Mouse (Mus musculus): ENCODE results near the gene Pex10. TPM values are rescaled to one million over a fixed set of nuclear protein-coding genes. Genes with fewer than 3 reads are reported as not detected.

The Pex10 gene
- total and polyA plus RNA-seq, 2 experiments from 2014 or later, result 12.2 to 15.7 TPM

GRCm38 (mm10) chr4:155050116-155050515 is 16.7 kb upstream of the Pex10 start:
- no peak overlapping the region for H3K27ac ChIP-seq (ENCODE audit: low read depth, low read length)
- H3K9me3 ChIP-seq (ENCODE audit: low read length), result no peaks in the 10 kb centered on the region
- no peak overlapping the region for H3K4me3 ChIP-seq (ENCODE audit: low read depth, low read length)
- no peak overlapping the region for H3K4me2 ChIP-seq (ENCODE audit: low read depth, low read length, poor library complexity, severe bottlenecking)
- H3K36me3 ChIP-seq (ENCODE audit: insufficient read depth, low read length), result no peaks in the 10 kb centered on the region
- 76% methylated on average over 7 of the region's 7 CpGs for WGBS
- no peak for TF ChIP-seq CTCF (IDR thresholded peaks at IDR 0.05)
- DNase-seq (ENCODE audit: low spot score) (no peak), ATAC-seq (ENCODE audit: low FRiP score) (no peak)
- H3K4me1 ChIP-seq (ENCODE audit: insufficient read depth, low read length), result no peaks in the 10 kb centered on the region
- H3K27me3 ChIP-seq (ENCODE audit: insufficient read depth, low read length), result no peaks in the 10 kb centered on the region; the same call in 1 of the 2 replicates
- no peak overlapping the region for H3K9ac ChIP-seq (replicated peaks; ENCODE audit: low read length, poor library complexity, severe bottlenecking)

- DNase-seq (ENCODE audit: low spot score), result no peak
- Histone ChIP-seq H3K9ac (replicated peaks; ENCODE audit: low read length, poor library complexity, severe bottlenecking) (no peak within 1 kb of the TSS), H3K4me3 (ENCODE audit: low read depth, low read length) (no peak within 1 kb of the TSS), H3K27ac (ENCODE audit: low read depth, low read length) (no peak within 1 kb of the TSS), H3K4me2 (ENCODE audit: low read depth, low read length, poor library complexity, severe bottlenecking) (no peak within 1 kb of the TSS), H3K4me1 (ENCODE audit: insufficient read depth, low read length) (no peaks in the 10 kb centered on the region), H3K9me3 (ENCODE audit: low read length) (no peaks in the 10 kb centered on the region), H3K27me3 (ENCODE audit: insufficient read depth, low read length) (no peaks in the 10 kb centered on the region), H3K36me3 (ENCODE audit: insufficient read depth, low read length) (no peaks in the 10 kb centered on the region)
- TF ChIP-seq CTCF (IDR thresholded peaks at IDR 0.05), result no peak
- no peak for ATAC-seq (ENCODE audit: low FRiP score)
- WGBS, result 60% methylated on average over 10 of the region's 10 CpGs
These were observed 10.1 kb upstream of the Pex10 start, which contains the start of gene Plch2 for GRCm38 (mm10) chr4:155056724-155057123. Gene Plch2 (minus strand): TSS chr4:155056784.

GRCm38 (mm10) chr4:155058325-155058724 is 8.5 kb upstream of the Pex10 start:
- no peak for TF ChIP-seq CTCF (IDR thresholded peaks at IDR 0.05)
- DNase-seq (ENCODE audit: low spot score), result no peak
- 39% methylated on average over 10 of the region's 10 CpGs for WGBS

GRCm38 (mm10) chr4:155063895-155064294 is 2.9 kb upstream of the Pex10 start:
- DNase-seq (ENCODE audit: low spot score) (no peak), ATAC-seq (ENCODE audit: low FRiP score) (no peak)
- no peak overlapping the region for H3K4me3 ChIP-seq (ENCODE audit: low read depth, low read length)
- no peak overlapping the region for H3K4me2 ChIP-seq (ENCODE audit: low read depth, low read length, poor library complexity, severe bottlenecking)
- H3K9ac ChIP-seq (replicated peaks; ENCODE audit: low read length, poor library complexity, severe bottlenecking), result no peak overlapping the region
- no peak overlapping the region for H3K27ac ChIP-seq (ENCODE audit: low read depth, low read length)
- no peaks in the 10 kb centered on the region for H3K9me3 ChIP-seq (ENCODE audit: low read length)
- 0 out of 2 replicates have a peak, but pooled peaks cover 7% of the 10 kb centered on the region for H3K36me3 ChIP-seq (ENCODE audit: insufficient read depth, low read length)
- TF ChIP-seq CTCF (IDR thresholded peaks at IDR 0.05), result no peak
- peaks cover 9% of the 10 kb centered on the region for H3K4me1 ChIP-seq (ENCODE audit: insufficient read depth, low read length)
- 57% methylated on average over 3 of the region's 3 CpGs for WGBS
- H3K27me3 ChIP-seq (ENCODE audit: insufficient read depth, low read length), result no peaks in the 10 kb centered on the region

More at GRCm38 (mm10) chr4:155058325-155058724, 8.5 kb upstream of the Pex10 start:
- H3K27me3 ChIP-seq (ENCODE audit: insufficient read depth, low read length), result no peaks in the 10 kb centered on the region
- H3K9ac ChIP-seq (replicated peaks; ENCODE audit: low read length, poor library complexity, severe bottlenecking), result no peak overlapping the region
- no peaks in the 10 kb centered on the region for H3K4me1 ChIP-seq (ENCODE audit: insufficient read depth, low read length)
- ATAC-seq (ENCODE audit: low FRiP score), result no peak
- H3K4me3 ChIP-seq (ENCODE audit: low read depth, low read length), result no peak overlapping the region
- H3K36me3 ChIP-seq (ENCODE audit: insufficient read depth, low read length), result no peaks in the 10 kb centered on the region
- H3K4me2 ChIP-seq (ENCODE audit: low read depth, low read length, poor library complexity, severe bottlenecking), result no peak overlapping the region
- no peaks in the 10 kb centered on the region for H3K9me3 ChIP-seq (ENCODE audit: low read length)
- no peak overlapping the region for H3K27ac ChIP-seq (ENCODE audit: low read depth, low read length)

GRCm38 (mm10) chr4:155064474-155064873 is 2.3 kb upstream of the Pex10 start:
- 63% methylated on average over 2 of the region's 2 CpGs for WGBS
- TF ChIP-seq CTCF (IDR thresholded peaks at IDR 0.05), result peak; percentile 42
- Histone ChIP-seq H3K36me3 (ENCODE audit: insufficient read depth, low read length) (peaks cover 10% of the 10 kb centered on the region; the same call in 1 of the 2 replicates), H3K9me3 (ENCODE audit: low read length) (no peaks in the 10 kb centered on the region), H3K9ac (replicated peaks; ENCODE audit: low read length, poor library complexity, severe bottlenecking) (no peak overlapping the region), H3K4me1 (ENCODE audit: insufficient read depth, low read length) (peaks cover 9% of the 10 kb centered on the region), H3K27me3 (ENCODE audit: insufficient read depth, low read length) (no peaks in the 10 kb centered on the region), H3K27ac (ENCODE audit: low read depth, low read length) (no peak overlapping the region), H3K4me2 (ENCODE audit: low read depth, low read length, poor library complexity, severe bottlenecking) (no peak overlapping the region), H3K4me3 (ENCODE audit: low read depth, low read length) (no peak overlapping the region)
- ATAC-seq (ENCODE audit: low FRiP score), result no peak
- DNase-seq (ENCODE audit: low spot score), result no peak

GRCm38 (mm10) chr4:155065970-155066833 is 614 bp upstream of the Pex10 start:
- peak overlapping the region; percentile 59 for H3K4me2 ChIP-seq (ENCODE audit: low read depth, low read length, poor library complexity, severe bottlenecking)
- peak overlapping the region; percentile 64 for H3K4me3 ChIP-seq (ENCODE audit: low read depth, low read length)
- WGBS, result 2% methylated on average over 15 of the region's 15 CpGs
- H3K36me3 ChIP-seq (ENCODE audit: insufficient read depth, low read length), result peaks cover 25% of the 10 kb centered on the region
- no peaks in the 10 kb centered on the region for H3K27me3 ChIP-seq (ENCODE audit: insufficient read depth, low read length)
- H3K9me3 ChIP-seq (ENCODE audit: low read length), result no peaks in the 10 kb centered on the region
- 0 out of 2 replicates have a peak overlapping the region, but pooled peaks have one; percentile 13 for H3K9ac ChIP-seq (replicated peaks; ENCODE audit: low read length, poor library complexity, severe bottlenecking)
- peak overlapping the region; percentile 62 for H3K27ac ChIP-seq (ENCODE audit: low read depth, low read length)
- peaks cover 9% of the 10 kb centered on the region for H3K4me1 ChIP-seq (ENCODE audit: insufficient read depth, low read length)
- peak; percentile 98 for TF ChIP-seq CTCF (IDR thresholded peaks at IDR 0.05)
- peak; percentile 62 for ATAC-seq (ENCODE audit: low FRiP score)
- peak; percentile 96 for DNase-seq (ENCODE audit: low spot score)

All from midbrain, postnatal 0 days (tissue).